Mouse (Mus musculus): ENCODE results near the gene Gpn2.
A peak's percentile ranks its signal among the peaks of the same experiment; 100 is the strongest.

GRCm38 (mm10) chr4:133599571-133600073 is 15.5 kb downstream of the Gpn2 start:
- TF ChIP-seq CTCF (IDR thresholded peaks at IDR 0.05; ENCODE audit: insufficient read depth, low read length): no peak
- peak; percentile 25; the same call in 1 of the 2 replicates for TF ChIP-seq POLR2A (IDR thresholded peaks at IDR 0.05; ENCODE audit: borderline replicate concordance, extremely low read depth, low read depth, low read length)

Data from lung, adult 2 months (tissue).